Mouse (Mus musculus): ENCODE results near the gene Hist1h3h.

DNA sequence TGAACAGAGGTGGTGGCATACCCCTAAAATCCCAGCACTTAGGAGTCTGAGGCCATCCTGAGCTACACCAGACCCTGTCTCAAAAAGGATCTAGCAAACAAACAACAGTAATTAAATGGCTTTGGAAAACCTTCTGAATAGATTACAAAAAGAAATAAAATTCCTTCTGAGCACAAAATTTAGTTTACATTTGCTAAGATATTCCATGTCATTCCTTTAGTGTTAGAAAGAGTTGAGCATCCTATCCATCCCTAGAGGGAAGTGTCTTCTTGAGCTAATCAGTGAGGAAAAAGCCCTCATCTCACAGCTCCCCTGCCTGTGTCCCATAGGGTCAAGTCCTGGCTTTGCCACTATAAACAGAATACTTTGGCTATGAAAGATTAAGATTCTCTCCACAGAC is 19.6 kb upstream of the Hist1h3h start, which contains the start of gene Olfr1359:
- TF ChIP-seq CTCF (IDR thresholded peaks at IDR 0.05; ENCODE audit: extremely low read depth, insufficient read length, insufficient replicate concordance, low read depth, low read length): no peak
- no peak for TF ChIP-seq POLR2A (IDR thresholded peaks at IDR 0.05; ENCODE audit: low read depth, low read length)
